Comparison of ENCODE assay signal across 25 mouse cellular contexts in genomic region chr17:8581579-8581978, GRCm38 (mm10). TPM values are rescaled to one million over a fixed set of nuclear protein-coding genes. Genes with fewer than 3 reads are reported as not detected.
DNase-seq lines count a peak whose midpoint lies in the region; TF ChIP-seq lines count a peak whose summit lies in the region.
"Had no signal": no experiment of that assay in that cellular context is flagged by ENCODE, and none has a peak within 500 bp of the region (broad histone marks: within the 10 kb centered on the region; RNA-seq: fewer than 3 reads in every experiment).

No protein-coding gene starts in this region.

- TF ChIP-seq CTCF in brain, embryonic 14.5 days (IDR thresholded peaks at IDR 0.05; ENCODE audit: borderline replicate concordance, extremely low read depth, insufficient read depth, insufficient read length): no peak

- TF ChIP-seq POLR2A in brain, embryonic 14.5 days (IDR thresholded peaks at IDR 0.05; ENCODE audit: borderline replicate concordance, extremely low read depth, insufficient read depth, insufficient read length, poor library complexity, severe bottlenecking): no peak

- peak; percentile 19 for DNase-seq in layer of hippocampus, adult 11-12 months (ENCODE audit: low spot score)
- no peak for DNase-seq in layer of hippocampus, adult 9-10 months (ENCODE audit: low spot score)
- DNase-seq in 416B (ENCODE audit: low read depth): peak; percentile 53
- peak; percentile 28 for DNase-seq in brain, embryonic 14.5 days (ENCODE audit: low read depth)
- peak; percentile 4 for DNase-seq in mesoderm, embryonic 11.5 days (ENCODE audit: low read depth, low spot score)
- DNase-seq in thymus, postnatal 25 days: no peak
- DNase-seq in adrenal gland, postnatal 14 days: no peak
- DNase-seq: cerebellum, postnatal 14 days; gastrocnemius, postnatal 14 days had no signal

RNA-seq across cellular contexts. Expression of gene Gm17087, which starts 14.8 kb away (rescaled TPM):
- polyA plus RNA-seq in brain, embryonic 14.5 days (2012; rRNA removed): not detected in 2 replicates
- total RNA-seq in adrenal gland, postnatal 14 days (2021): not detected in 2 replicates
- total RNA-seq: adrenal gland, postnatal 4 days; ES-E14; gastrocnemius, postnatal 14 days; heart, adult 8-10 months; layer of hippocampus, postnatal 25 days; megakaryocyte progenitor cell, adult 5-6 weeks had no signal
- polyA plus RNA-seq: frontal cortex, adult 2 months; heart, postnatal 0 days; hindbrain, embryonic 11.5 days; intestine, embryonic 15.5 days; kidney, embryonic 15.5 days; limb, embryonic 12.5 days; liver, embryonic 14.5 days; lung, embryonic 16.5 days; neural tube, embryonic 14.5 days; spleen, adult 2 months; thymus, postnatal 0 days had no signal

RNA-seq across cellular contexts. Expression of gene Pde10a, which starts 56.4 kb away (rescaled TPM):
- polyA plus RNA-seq in brain, embryonic 14.5 days (2012; rRNA removed): 33.0 and 33.4 TPM in 2 replicates
- total RNA-seq in adrenal gland, postnatal 14 days (2021): 25.0 and 33.0 TPM in 2 replicates

Comparison
In these comparisons a context has a peak if more than half of its experiments do, and no peak if none do; other contexts are left out.
1. DNase-seq: peak in layer of hippocampus, adult 11-12 months (single experiment), 416B (single experiment), brain, embryonic 14.5 days (single experiment) and mesoderm, embryonic 11.5 days (single experiment); none in layer of hippocampus, adult 9-10 months (single experiment), thymus, postnatal 25 days (single experiment) and adrenal gland, postnatal 14 days (single experiment).